Mouse (Mus musculus) embryonic facial prominence, embryonic 11.5 days (tissue): ENCODE measurements around the gene Ccr2. TPM values are rescaled to one million over a fixed set of nuclear protein-coding genes. Genes with fewer than 3 reads are reported as not detected.
"Not testable (repeated sequence)": the region's sequence is repeated elsewhere in the genome, so short reads cannot be mapped to it uniquely, and the experiment has no call there.

Experiments
- ATAC-seq: fragments of 200-750 bp; cut with Nextera tagmentation; replicated peaks from 2 replicates; pipeline ENCODE4 v1.8.0; 2017; ENCODE audit warnings: low read depth; ENCODE audit not compliant: insufficient number of reproducible peaks, low FRiP score, low TSS enrichment
- DNase-seq: peaks from one replicate; pipeline ENCODE4 v3.0.0-alpha.2; 2015; ENCODE audit warnings: low spot score
- H3K27ac ChIP-seq: fragments of 300-500 bp; sonication (generic); replicated peaks from 2 replicates; pipeline ENCODE4 v1.5.1; 2014; ENCODE audit warnings: mild to moderate bottlenecking, low read depth, low read length, control low read depth
- H3K27me3 ChIP-seq: fragments of 300-500 bp; sonication (generic); 2 replicates; pipeline ENCODE4 v1.6.1; 2014; ENCODE audit warnings: mild to moderate bottlenecking, low read length, moderate library complexity, mixed read lengths; ENCODE audit not compliant: control insufficient read depth, insufficient read depth
- H3K36me3 ChIP-seq: fragments of 300-500 bp; sonication (generic); replicated peaks from 2 replicates; pipeline ENCODE4 v1.6.1; 2014; ENCODE audit warnings: low read depth, mild to moderate bottlenecking, low read length, moderate library complexity, mixed read lengths; ENCODE audit not compliant: control insufficient read depth, insufficient read depth
- H3K4me1 ChIP-seq: fragments of 300-500 bp; sonication (generic); 2 replicates; pipeline ENCODE4 v1.6.1; 2014; ENCODE audit warnings: low read length, mixed read lengths; ENCODE audit not compliant: control insufficient read depth, insufficient read depth
- H3K4me2 ChIP-seq: fragments of 300-500 bp; sonication (generic); 2 replicates; pipeline ENCODE4 v1.6.1; 2014; ENCODE audit warnings: low read depth, mild to moderate bottlenecking, control low read depth, low read length, moderate library complexity
- H3K4me3 ChIP-seq: fragments of 300-500 bp; sonication (generic); 2 replicates; pipeline ENCODE4 v1.5.1; 2014; ENCODE audit warnings: low read depth, low read length, control low read depth
- H3K9ac ChIP-seq: fragments of 300-500 bp; sonication (generic); replicated peaks from 2 replicates; pipeline ENCODE4 v1.6.1; 2014; ENCODE audit warnings: mild to moderate bottlenecking, control low read depth, low read length
- H3K9me3 ChIP-seq: fragments of 300-500 bp; sonication (generic); replicated peaks from 2 replicates; pipeline ENCODE4 v1.6.1; 2016; ENCODE audit warnings: mild to moderate bottlenecking, low read length, inconsistent platforms, mixed read lengths; ENCODE audit not compliant: control insufficient read depth
- WGBS: fragments of 180-500 bp; shearing (Covaris S2); extraction: QIAGEN DNeasy Blood & Tissue Kit; methylation state at CpG from one replicate; pipeline ENCODE4 v1.1.7; 2014; 5-methylcytosine and 5-hydroxymethylcytosine counted together
- polyA plus RNA-seq: library from polyadenylated mRNA; unstranded; fragments of >200 nt; fragmentation: Nextera tagmentation; extraction: Ambion mirVana; gene quantifications from 2 replicates; pipeline ENCODE4 v1.2.1, GENCODE M21; 2014

The Ccr2 gene
- polyA plus RNA-seq, 1 experiment from 2014 or later, result 0.59 TPM

DNA sequence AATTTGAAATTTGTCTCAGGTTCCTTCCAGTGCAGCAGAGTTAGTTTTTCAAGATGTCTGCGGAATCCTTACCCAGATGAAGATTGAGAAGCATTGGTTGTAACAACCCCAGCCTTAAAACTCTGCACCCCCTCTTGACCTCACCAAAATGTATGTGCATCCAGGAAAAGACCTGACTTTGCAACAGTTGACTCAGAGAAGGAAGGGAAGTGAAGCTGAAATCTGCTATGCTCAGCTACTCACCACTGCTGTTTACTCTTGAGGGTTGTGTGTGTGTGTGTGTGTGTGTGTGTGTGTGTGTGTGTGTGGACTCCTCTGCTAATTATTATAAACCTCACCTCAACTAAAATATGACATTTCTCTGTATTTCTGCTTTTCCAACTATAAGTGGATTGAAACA is 30.2 kb upstream of the Ccr2 start:
- Histone ChIP-seq H3K4me3 (no peak overlapping the region), H3K27me3 (no peaks in the 10 kb centered on the region), H3K9me3 (no peaks in the 10 kb centered on the region), H3K9ac (no peak overlapping the region), H3K27ac (no peak overlapping the region), H3K4me1 (no peaks in the 10 kb centered on the region), H3K36me3 (no peaks in the 10 kb centered on the region), H3K4me2 (no peak overlapping the region)
- ATAC-seq, result no peak
- 87% methylated on average over 1 of the region's 1 CpGs for WGBS
- no peak for DNase-seq

- no peaks in the 10 kb centered on the region for H3K36me3 ChIP-seq
- H3K4me1 ChIP-seq, result no peaks in the 10 kb centered on the region
- ATAC-seq (no peak), DNase-seq (no peak)
- no peak overlapping the region for H3K4me3 ChIP-seq
- no peak overlapping the region for H3K27ac ChIP-seq
- H3K27me3 ChIP-seq, result no peaks in the 10 kb centered on the region
- no peaks in the 10 kb centered on the region for H3K9me3 ChIP-seq
- H3K9ac ChIP-seq, result no peak overlapping the region
- WGBS, result 64% methylated on average over 4 of the region's 4 CpGs
- H3K4me2 ChIP-seq, result no peak overlapping the region
These were observed 21.9 kb upstream of the Ccr2 start for GRCm38 (mm10) chr9:124079803-124080202.

GRCm38 (mm10) chr9:124080471-124080870 is 21.3 kb upstream of the Ccr2 start:
- not testable (repeated sequence) for H3K27me3 ChIP-seq, H3K27ac ChIP-seq, H3K9me3 ChIP-seq, ATAC-seq, H3K36me3 ChIP-seq, H3K4me3 ChIP-seq, H3K4me1 ChIP-seq, H3K9ac ChIP-seq, H3K4me2 ChIP-seq, DNase-seq
- WGBS, result 91% methylated on average over 12 of the region's 13 CpGs

GRCm38 (mm10) chr9:124090441-124090840 is 11.3 kb upstream of the Ccr2 start:
- H3K27ac ChIP-seq, result no peak overlapping the region

DNA sequence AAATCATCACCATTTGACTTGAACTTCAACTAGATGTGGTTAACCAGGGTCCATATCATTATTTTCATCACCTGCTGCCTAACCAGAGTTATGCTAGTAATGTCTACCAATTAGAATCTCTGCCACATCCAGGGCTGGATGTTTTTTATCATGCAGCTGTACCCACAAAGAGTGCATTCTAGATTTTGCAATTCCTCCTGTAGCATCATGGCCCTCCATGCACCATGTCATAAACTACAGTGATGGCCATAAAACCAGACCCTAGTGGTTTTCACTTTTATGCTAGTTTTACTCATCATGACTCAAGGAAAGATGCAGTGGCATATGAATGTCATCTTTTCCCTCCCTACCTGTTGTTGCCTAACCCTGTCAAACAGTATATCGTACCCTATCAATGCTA is 2.6 kb upstream of the Ccr2 start:
- Histone ChIP-seq H3K4me2 (no peak overlapping the region), H3K27ac (no peak overlapping the region), H3K9me3 (no peaks in the 10 kb centered on the region), H3K9ac (no peak overlapping the region), H3K36me3 (no peaks in the 10 kb centered on the region), H3K4me3 (no peak overlapping the region), H3K27me3 (no peaks in the 10 kb centered on the region), H3K4me1 (no peaks in the 10 kb centered on the region)
- no peak for ATAC-seq
- DNase-seq, result no peak
- 95% methylated on average over 1 of the region's 1 CpGs for WGBS

More at GRCm38 (mm10) chr9:124090441-124090840, 11.3 kb upstream of the Ccr2 start:
- no peak overlapping the region for H3K9ac ChIP-seq
- DNase-seq (no peak), ATAC-seq (no peak)
- H3K4me3 ChIP-seq, result no peak overlapping the region
- H3K4me1 ChIP-seq, result no peaks in the 10 kb centered on the region
- H3K9me3 ChIP-seq, result no peaks in the 10 kb centered on the region
- H3K4me2 ChIP-seq, result no peak overlapping the region
- 80% methylated on average over 1 of the region's 1 CpGs for WGBS
- H3K36me3 ChIP-seq, result no peaks in the 10 kb centered on the region
- H3K27me3 ChIP-seq, result no peaks in the 10 kb centered on the region

DNA sequence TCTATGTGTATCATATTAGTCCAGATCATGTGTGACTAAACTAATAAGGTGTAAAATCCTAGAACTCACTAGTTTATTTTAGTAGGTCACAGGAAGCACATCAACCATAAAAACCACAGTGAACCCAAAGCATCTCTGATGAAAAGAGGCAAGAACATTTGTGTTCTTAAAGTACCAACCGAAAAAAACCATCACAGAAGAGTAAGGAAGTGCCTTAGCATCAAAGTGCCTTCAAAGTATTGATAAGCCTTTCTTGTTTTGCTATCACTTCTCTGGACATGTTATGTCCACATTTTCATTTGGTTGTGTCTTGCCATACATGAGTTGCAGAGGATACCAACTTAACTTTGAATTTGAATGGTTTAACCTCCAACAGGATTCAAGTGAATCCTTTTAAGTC is 1.4 kb upstream of the Ccr2 start:
- WGBS, result 81% methylated on average over 1 of the region's 1 CpGs
- Histone ChIP-seq H3K36me3 (no peaks in the 10 kb centered on the region), H3K4me3 (no peak overlapping the region), H3K9ac (no peak overlapping the region), H3K27ac (no peak overlapping the region), H3K4me2 (no peak overlapping the region), H3K9me3 (no peaks in the 10 kb centered on the region), H3K27me3 (no peaks in the 10 kb centered on the region), H3K4me1 (no peaks in the 10 kb centered on the region)
- DNase-seq (no peak), ATAC-seq (no peak)

DNA sequence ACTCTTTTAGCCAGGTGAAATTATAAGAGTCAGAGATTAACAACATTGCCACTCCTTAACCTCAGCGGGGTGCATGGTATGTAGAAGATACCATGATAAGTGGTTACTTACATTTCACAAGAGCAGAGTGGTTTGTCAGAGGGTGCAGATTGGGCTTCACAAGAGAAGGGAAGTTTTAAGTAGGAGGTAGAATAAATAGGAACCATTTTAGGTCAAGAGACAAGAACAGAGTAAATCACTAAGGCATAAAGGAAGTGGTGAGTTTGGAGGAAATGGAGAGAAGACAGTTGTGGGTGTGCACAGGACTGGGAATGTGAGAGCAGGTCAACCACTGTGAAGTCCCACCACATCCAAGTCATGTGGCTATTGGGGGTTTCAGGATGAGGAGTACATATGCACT is 1.4 kb downstream of the Ccr2 start:
- Histone ChIP-seq H3K36me3 (no peaks in the 10 kb centered on the region), H3K9me3 (no peaks in the 10 kb centered on the region), H3K4me3 (no peak overlapping the region), H3K27me3 (no peaks in the 10 kb centered on the region), H3K27ac (no peak overlapping the region), H3K4me1 (no peaks in the 10 kb centered on the region), H3K4me2 (no peak overlapping the region), H3K9ac (no peak overlapping the region)
- 62% methylated on average over 1 of the region's 1 CpGs for WGBS
- ATAC-seq, result no peak
- DNase-seq, result no peak

DNA sequence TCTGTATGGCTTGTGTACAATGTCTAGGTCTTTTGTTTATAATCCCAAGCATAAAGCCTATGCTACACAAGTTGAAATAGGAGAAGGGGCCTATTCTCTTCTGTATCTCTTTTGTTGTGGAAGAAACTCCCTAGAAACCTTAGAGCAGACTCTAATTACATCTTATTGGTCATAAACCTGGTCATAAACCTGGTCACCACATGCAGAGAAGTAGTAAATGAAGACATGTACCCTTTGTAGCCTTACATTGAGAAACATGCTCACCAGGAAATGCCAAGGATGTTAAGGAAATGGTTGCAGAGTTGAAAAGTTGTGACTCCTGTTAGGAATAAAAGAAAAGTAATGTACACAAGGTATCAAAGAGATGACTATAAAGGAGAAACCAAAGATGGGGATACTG is 3.4 kb downstream of the Ccr2 start:
- DNase-seq (no peak), ATAC-seq (no peak)
- H3K4me2 ChIP-seq, result no peak overlapping the region
- H3K27ac ChIP-seq, result no peak overlapping the region
- no peaks in the 10 kb centered on the region for H3K36me3 ChIP-seq
- H3K4me3 ChIP-seq, result no peak overlapping the region
- no peak overlapping the region for H3K9ac ChIP-seq
- no peaks in the 10 kb centered on the region for H3K4me1 ChIP-seq
- H3K9me3 ChIP-seq, result no peaks in the 10 kb centered on the region
- H3K27me3 ChIP-seq, result no peaks in the 10 kb centered on the region

- Histone ChIP-seq H3K36me3 (no peaks in the 10 kb centered on the region), H3K27me3 (no peaks in the 10 kb centered on the region), H3K4me3 (no peak overlapping the region), H3K27ac (no peak overlapping the region), H3K9ac (no peak overlapping the region), H3K4me2 (no peak overlapping the region), H3K9me3 (no peaks in the 10 kb centered on the region), H3K4me1 (no peaks in the 10 kb centered on the region)
- DNase-seq (no peak), ATAC-seq (no peak)
These were observed 5.5 kb downstream of the Ccr2 start for GRCm38 (mm10) chr9:124107232-124107631.
